Mouse (Mus musculus) embryonic facial prominence, embryonic 12.5 days (tissue): Measurements from ENCODE around the gene Exoc5. TPM values are rescaled to one million over a fixed set of nuclear protein-coding genes. Genes with fewer than 3 reads are reported as not detected.

Source experiments
- ATAC-seq: fragments of 200-750 bp; cut with Nextera tagmentation; 2 replicates; pipeline ENCODE4 v1.8.0; 2017; ENCODE audit not compliant: insufficient number of reproducible peaks, insufficient read depth, low FRiP score, low TSS enrichment
- H3K27ac ChIP-seq: fragments of 300-500 bp; sonication (generic); 2 replicates; pipeline ENCODE4 v1.5.1; 2016; ENCODE audit warnings: mild to moderate bottlenecking
- H3K27me3 ChIP-seq: fragments of 300-500 bp; sonication (generic); 2 replicates; pipeline ENCODE4 v1.6.1; 2016; ENCODE audit warnings: mild to moderate bottlenecking, moderate library complexity
- H3K36me3 ChIP-seq: fragments of 300-500 bp; sonication (generic); 2 replicates; pipeline ENCODE4 v1.6.1; 2016; ENCODE audit warnings: mild to moderate bottlenecking
- H3K4me1 ChIP-seq: fragments of 300-500 bp; sonication (generic); 2 replicates; pipeline ENCODE4 v1.6.1; 2016
- H3K4me2 ChIP-seq: fragments of 300-500 bp; sonication (generic); replicated peaks from 2 replicates; pipeline ENCODE4 v1.6.1; 2016; ENCODE audit warnings: mild to moderate bottlenecking, moderate library complexity
- H3K4me3 ChIP-seq: fragments of 300-500 bp; sonication (generic); 2 replicates; pipeline ENCODE4 v1.5.1; 2016; ENCODE audit warnings: mild to moderate bottlenecking
- H3K9ac ChIP-seq: fragments of 300-500 bp; sonication (generic); 2 replicates; pipeline ENCODE4 v1.6.1; 2016; ENCODE audit warnings: mild to moderate bottlenecking, moderate library complexity
- H3K9me3 ChIP-seq: fragments of 300-500 bp; sonication (generic); 2 replicates; pipeline ENCODE4 v1.6.1; 2016; ENCODE audit warnings: mild to moderate bottlenecking, moderate library complexity
- WGBS: fragments of 180-500 bp; shearing (Covaris S2); methylation state at CpG from one replicate; pipeline ENCODE4 v1.1.7; 2016; 5-methylcytosine and 5-hydroxymethylcytosine counted together
- polyA plus RNA-seq: library from polyadenylated mRNA; unstranded; fragments of >200 nt; fragmentation: Nextera tagmentation; extraction: Ambion mirVana; gene quantifications from 2 replicates; pipeline ENCODE4 v1.2.1, GENCODE M21; 2016

Exoc5 gene
- polyA plus RNA-seq, 1 experiment from 2014 or later: 62.1 TPM

DNA sequence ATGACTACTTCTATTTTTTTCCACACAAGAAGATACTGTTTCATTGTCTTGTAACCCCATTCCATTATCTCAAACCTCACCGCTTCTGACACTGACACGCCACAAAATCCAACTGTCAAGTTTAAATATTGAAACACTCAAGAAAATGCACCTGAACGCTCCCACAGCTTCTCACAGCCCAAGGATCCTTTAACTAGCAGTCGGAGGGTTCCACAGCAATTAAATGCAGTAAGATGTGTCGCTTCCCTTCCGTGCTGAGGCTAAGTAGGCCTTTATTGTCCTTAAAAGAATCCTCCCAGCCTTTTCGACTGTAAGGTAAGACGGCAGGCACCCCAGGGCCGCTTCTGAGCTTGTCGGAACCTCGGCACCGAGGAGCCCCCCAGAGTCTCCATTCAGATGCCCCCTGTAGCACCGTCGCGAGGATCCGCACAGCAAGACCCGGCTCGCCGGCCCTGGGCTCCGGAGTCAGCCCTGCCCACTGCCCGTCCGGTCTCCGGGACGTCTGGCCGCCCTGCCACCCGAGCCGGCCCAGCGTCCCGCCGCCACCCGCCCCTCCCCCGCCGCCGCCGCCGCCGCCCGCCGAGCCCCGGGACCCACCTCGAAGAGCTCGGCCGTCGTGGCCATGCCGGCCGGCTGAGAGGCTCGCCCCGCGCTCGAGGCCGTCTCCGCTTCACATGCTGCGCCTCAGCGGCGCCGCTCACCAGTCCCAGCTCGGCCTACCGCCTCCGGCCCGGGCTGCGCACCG lies 752 bp downstream of the Exoc5 start, which contains the start of gene Ap5m1:
Gene Ap5m1 (plus strand): TSS at position 569 of the 745 bp plus-strand sequence.
- Histone ChIP-seq H3K27me3 (no peaks in the 10 kb centered on the region), H3K9me3 (no peaks in the 10 kb centered on the region), H3K27ac (peak within 1 kb of the TSS; percentile 98), H3K4me3 (peak within 1 kb of the TSS; percentile 92), H3K4me2 (peak within 1 kb of the TSS; percentile 66), H3K9ac (peak within 1 kb of the TSS; percentile 94), H3K4me1 (peaks cover 17% of the 10 kb centered on the region), H3K36me3 (no peaks in the 10 kb centered on the region)
- ATAC-seq: peak; percentile 19
- under 1% methylated on average over 58 of the region's 62 CpGs for WGBS

DNA sequence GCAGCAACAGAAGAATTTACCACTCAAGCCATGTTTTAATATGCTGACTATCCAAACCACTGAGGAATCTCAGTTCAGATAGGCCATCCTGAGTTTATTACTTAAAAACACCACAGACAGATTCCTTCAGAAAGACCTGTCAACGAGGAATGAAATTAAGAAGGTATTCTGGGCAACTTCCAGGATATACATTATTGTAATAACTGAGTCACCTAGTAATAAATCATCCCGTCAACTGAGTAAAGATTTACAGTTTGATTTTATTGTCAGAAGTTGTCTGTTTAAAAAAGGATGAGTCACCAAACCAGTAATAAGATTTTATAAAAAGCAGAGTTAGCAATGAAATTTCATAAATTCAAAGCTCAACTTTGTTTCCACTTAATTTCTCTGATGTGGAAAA lies 2.6 kb downstream of the Exoc5 start:
- peaks cover 17% of the 10 kb centered on the region for H3K4me1 ChIP-seq
- H3K4me3 ChIP-seq: no peak overlapping the region
- H3K36me3 ChIP-seq: no peaks in the 10 kb centered on the region
- H3K4me2 ChIP-seq: no peak overlapping the region
- no peaks in the 10 kb centered on the region for H3K9me3 ChIP-seq
- ATAC-seq: no peak
- WGBS: 79% methylated on average over 2 of the region's 2 CpGs
- no peak overlapping the region for H3K27ac ChIP-seq
- H3K9ac ChIP-seq: no peak overlapping the region
- no peaks in the 10 kb centered on the region for H3K27me3 ChIP-seq

DNA sequence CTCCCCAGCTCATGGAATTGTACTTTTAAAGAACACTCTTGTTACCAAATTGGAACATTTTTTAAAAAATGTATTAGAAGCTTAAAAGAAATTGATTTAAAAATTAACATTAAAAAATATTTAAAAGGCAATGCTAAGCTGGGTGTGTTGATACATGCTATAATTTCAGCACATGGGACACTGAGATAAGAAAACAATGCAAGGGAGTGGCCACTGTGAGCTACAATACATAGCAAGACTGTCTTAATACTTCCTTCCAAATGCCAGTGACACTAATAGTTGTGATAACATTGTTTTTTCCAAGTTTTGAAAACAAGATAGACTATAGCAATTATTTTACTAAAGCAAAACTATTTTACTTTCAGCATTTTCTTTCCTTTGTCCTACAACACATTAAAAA lies 17.0 kb downstream of the Exoc5 start:
- no peaks in the 10 kb centered on the region for H3K4me1 ChIP-seq
- H3K27ac ChIP-seq: no peak overlapping the region
- no peak overlapping the region for H3K9ac ChIP-seq
- no peaks in the 10 kb centered on the region for H3K9me3 ChIP-seq
- ATAC-seq: no peak
- no peak overlapping the region for H3K4me3 ChIP-seq
- peaks cover 7% of the 10 kb centered on the region for H3K36me3 ChIP-seq
- H3K27me3 ChIP-seq: no peaks in the 10 kb centered on the region
- H3K4me2 ChIP-seq: no peak overlapping the region

DNA sequence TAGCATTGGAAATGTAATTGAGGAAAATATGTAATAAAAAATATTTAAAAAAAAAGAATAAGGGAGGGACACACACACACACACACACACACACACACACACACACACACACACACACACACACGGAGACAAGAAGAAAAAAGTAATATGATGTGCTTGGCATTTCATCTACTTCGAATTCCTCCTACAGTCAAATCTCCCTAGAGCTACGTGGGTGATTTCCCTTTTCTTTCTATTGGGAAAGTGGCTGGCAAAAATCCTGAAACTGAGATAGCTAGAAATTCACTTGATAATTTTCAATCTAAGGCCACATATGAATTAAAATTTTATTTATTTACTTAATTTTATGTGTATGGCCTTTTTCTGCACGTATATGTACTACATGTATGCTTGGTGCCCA lies 20.8 kb downstream of the Exoc5 start:
- peaks cover 7% of the 10 kb centered on the region for H3K36me3 ChIP-seq
- no peak overlapping the region for H3K9ac ChIP-seq
- H3K9me3 ChIP-seq: no peaks in the 10 kb centered on the region
- H3K27me3 ChIP-seq: no peaks in the 10 kb centered on the region
- 96% methylated on average over 4 of the region's 4 CpGs for WGBS
- H3K4me3 ChIP-seq: no peak overlapping the region
- H3K4me2 ChIP-seq: no peak overlapping the region
- ATAC-seq: no peak
- H3K4me1 ChIP-seq: no peaks in the 10 kb centered on the region
- no peak overlapping the region for H3K27ac ChIP-seq

DNA sequence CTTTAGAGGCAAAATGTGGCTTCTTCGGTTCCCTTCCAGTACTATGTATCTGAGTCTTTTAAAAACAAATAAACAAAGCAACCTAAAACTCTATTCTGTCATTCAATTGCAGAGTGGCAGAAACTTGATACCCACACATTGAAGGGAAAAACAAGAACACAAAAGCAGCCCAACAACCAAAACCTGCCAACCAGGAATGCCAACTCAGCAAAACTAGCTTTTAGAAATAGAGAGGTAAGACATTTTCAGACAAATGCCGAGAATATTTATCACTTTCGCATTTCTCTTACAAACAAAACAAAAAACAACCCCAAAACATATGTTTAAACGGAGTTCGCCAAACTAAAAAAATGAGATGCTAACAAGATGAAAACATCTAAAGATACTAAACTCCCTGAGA lies 37.5 kb downstream of the Exoc5 start:
- H3K9ac ChIP-seq: no peak overlapping the region
- 88% methylated on average over 5 of the region's 5 CpGs for WGBS

DNA sequence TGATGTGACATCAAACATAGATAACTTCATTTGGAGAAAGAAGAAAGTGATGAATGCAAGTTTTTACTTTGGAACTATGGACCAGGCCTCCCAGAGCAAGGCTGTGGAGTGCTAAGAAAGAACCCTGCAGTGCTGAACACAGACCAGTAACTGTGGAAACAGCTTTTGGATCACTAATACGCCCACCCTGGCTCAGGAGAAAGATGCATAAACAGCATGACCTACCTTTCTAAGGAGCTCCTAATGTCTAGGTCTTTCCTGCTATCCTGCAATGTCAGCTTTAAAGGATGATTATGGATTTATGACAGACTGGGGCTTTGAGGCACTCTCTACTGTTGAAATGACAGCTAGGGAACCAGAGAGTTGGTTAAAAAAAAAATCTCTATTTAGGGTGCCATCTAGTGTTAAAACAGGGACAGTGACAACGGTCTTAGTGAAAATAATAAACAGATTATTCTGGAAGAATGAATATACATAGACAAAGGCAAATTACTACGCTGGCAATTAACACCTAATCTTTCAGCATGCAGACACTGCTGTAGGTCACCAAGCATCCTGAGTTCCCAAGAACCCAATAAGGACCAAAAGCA lies 38.6 kb downstream of the Exoc5 start:
- Histone ChIP-seq H3K4me3 (no peak overlapping the region), H3K27ac (no peak overlapping the region), H3K9ac (no peak overlapping the region), H3K4me1 (no peaks in the 10 kb centered on the region), H3K36me3 (peaks cover 11% of the 10 kb centered on the region), H3K27me3 (no peaks in the 10 kb centered on the region), H3K9me3 (no peaks in the 10 kb centered on the region), H3K4me2 (no peak overlapping the region)
- no peak for ATAC-seq
- 79% methylated on average over 3 of the region's 3 CpGs for WGBS

More for the DNA sequence above, 37.5 kb downstream of the Exoc5 start:
- H3K4me2 ChIP-seq: no peak overlapping the region
- H3K27ac ChIP-seq: no peak overlapping the region
- peaks cover 11% of the 10 kb centered on the region for H3K36me3 ChIP-seq
- no peaks in the 10 kb centered on the region for H3K27me3 ChIP-seq
- no peaks in the 10 kb centered on the region for H3K4me1 ChIP-seq
- no peak overlapping the region for H3K4me3 ChIP-seq
- no peak for ATAC-seq
- H3K9me3 ChIP-seq: no peaks in the 10 kb centered on the region

DNA sequence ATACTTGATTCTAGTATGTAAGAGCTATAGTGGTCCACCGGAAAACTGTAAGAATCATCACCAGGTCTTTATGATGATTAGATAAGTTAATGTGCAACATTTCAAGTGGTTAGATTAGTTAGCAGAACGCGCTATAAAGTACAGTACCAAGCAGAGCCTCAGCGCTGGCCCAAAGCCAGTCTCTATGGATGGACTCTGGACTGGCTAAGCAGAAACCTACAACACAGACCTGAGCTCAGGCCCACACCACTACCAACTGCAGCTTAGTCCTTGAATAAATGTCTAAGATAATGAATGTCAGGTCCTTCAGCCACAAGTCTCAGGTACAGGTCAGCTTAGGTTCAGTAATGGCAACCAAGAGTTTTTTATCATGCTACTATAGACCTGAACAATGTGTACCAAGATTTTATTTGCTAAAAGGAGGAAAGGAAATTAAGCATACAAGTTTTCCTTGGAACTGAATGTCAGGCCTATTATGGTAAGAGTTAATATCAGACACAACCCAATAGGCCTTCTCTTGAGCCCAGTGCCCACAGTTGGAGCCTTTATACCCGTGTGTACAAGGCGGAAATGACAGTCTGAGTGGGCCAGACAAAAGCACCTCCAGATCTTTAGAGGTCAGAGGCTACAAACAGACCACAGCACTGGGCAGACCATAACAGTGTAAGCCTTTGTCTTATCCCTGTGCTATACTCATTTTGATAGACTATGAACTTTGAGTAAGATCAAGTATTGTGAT lies 39.2 kb downstream of the Exoc5 start:
- Histone ChIP-seq H3K4me3 (no peak overlapping the region), H3K4me2 (no peak overlapping the region), H3K27me3 (no peaks in the 10 kb centered on the region), H3K9me3 (no peaks in the 10 kb centered on the region), H3K4me1 (no peaks in the 10 kb centered on the region), H3K9ac (no peak overlapping the region), H3K27ac (no peak overlapping the region), H3K36me3 (peaks cover 9% of the 10 kb centered on the region)
- no peak for ATAC-seq
- 90% methylated on average over 6 of the region's 6 CpGs for WGBS

DNA sequence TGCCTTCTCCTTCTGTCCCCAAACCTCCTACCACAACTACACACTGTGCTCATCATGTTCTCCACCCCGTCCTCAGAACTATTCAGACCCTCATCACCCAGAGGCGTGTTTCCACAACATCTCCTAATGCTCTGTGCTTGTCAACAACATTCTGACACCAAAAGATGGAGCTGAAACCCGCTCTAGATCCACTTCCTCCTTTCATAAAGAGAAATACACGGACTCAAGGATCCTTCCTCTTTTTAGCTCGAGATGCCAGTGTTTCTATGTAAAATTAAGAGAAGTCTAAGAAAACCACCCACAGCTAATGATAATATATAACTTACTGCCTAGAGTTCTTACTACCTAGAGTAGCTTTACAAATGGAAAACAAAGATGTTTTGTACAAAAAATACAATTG lies 46.7 kb downstream of the Exoc5 start:
- Histone ChIP-seq H3K36me3 (peaks cover 18% of the 10 kb centered on the region), H3K9me3 (no peaks in the 10 kb centered on the region), H3K9ac (no peak overlapping the region), H3K4me1 (no peaks in the 10 kb centered on the region), H3K27ac (no peak overlapping the region), H3K27me3 (no peaks in the 10 kb centered on the region), H3K4me3 (no peak overlapping the region), H3K4me2 (no peak overlapping the region)
- no peak for ATAC-seq
- 91% methylated on average over 5 of the region's 5 CpGs for WGBS

DNA sequence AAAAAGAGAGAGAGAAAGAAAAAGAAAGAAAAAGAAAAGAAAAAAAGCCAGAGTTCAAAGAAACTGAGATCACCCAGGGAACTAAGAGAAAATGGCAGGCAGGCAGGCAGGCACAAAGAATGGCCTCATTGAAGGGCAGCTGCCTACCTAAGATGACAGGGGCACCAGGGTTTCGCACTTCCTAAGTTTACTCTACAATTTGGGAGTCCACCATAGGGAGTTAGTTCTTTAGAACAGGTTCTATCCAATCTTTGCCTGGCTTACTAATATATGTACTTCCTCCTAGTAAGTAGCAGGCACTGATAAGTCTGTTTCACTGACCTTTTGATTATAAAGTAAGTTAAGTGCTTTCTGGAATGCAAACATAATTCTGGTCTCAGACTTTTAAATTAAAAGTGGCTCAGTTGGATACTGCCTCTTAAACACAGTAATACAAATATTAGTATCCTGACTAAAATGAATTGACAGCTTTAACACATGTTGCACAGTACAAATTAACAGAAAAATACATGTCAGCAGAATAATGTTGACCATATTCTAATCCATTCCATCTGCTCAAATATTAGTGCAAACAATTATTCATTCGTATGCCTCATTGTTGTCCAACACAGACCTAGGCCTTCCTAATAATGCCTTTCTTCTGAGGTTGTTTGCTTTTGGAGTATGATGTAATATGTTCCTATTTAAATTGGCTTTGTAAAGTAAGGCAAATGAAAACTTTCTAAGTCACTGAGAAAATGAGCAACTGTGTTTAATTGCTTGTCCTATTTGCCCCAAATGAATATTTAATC lies 57.9 kb downstream of the Exoc5 start:
- Histone ChIP-seq H3K4me2 (no peak overlapping the region), H3K4me3 (no peak overlapping the region), H3K36me3 (no peaks in the 10 kb centered on the region), H3K27me3 (no peaks in the 10 kb centered on the region), H3K4me1 (no peaks in the 10 kb centered on the region), H3K9me3 (no peaks in the 10 kb centered on the region), H3K27ac (no peak overlapping the region), H3K9ac (no peak overlapping the region)
- ATAC-seq: no peak
- WGBS: 82% methylated on average over 2 of the region's 2 CpGs

DNA sequence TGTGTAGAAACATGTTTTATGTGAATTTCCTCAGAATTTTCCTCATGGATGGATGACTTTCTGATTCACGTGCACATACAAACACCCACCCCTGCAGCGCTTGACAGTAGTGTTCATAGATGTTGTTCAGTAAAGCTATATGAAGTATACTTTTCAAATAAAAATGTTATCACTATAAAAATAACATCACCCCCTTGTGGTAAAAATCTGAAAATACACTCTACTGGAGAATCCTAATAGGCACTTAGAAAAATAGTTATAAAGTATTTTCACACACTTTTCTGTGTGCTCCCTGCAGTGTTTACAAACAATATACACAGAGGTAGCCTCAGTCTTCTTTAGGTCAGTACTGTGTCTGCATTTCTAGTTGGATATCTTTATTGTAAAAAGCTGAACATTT lies 58.5 kb downstream of the Exoc5 start:
- Histone ChIP-seq H3K27me3 (no peaks in the 10 kb centered on the region), H3K4me1 (no peaks in the 10 kb centered on the region), H3K9ac (no peak overlapping the region), H3K4me2 (no peak overlapping the region), H3K9me3 (no peaks in the 10 kb centered on the region), H3K4me3 (no peak overlapping the region), H3K36me3 (no peaks in the 10 kb centered on the region), H3K27ac (no peak overlapping the region)
- ATAC-seq: no peak
- 92% methylated on average over 2 of the region's 2 CpGs for WGBS

DNA sequence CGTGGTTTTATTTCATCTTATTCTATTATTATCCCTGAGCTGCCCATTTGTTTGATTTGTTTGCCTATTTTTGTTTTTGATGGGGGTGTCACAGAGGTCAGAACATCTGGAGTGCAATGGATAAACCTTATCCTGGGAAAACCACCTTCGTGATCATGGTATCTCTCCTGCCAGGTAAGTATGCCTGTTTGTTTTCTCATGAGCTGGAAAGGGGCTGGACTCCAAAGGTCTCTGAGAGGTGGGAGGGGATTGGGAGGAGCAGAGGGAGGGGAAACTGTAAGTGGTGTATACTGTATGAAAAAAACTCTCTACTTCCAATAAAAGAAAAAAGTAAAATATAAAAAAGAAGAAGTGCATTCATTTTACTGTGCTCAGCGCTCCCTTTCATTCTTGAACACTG lies 64.8 kb downstream of the Exoc5 start:
- no peak overlapping the region for H3K4me3 ChIP-seq
- H3K4me1 ChIP-seq: no peaks in the 10 kb centered on the region
- no peaks in the 10 kb centered on the region for H3K9me3 ChIP-seq
- WGBS: 80% methylated on average over 3 of the region's 3 CpGs
- H3K4me2 ChIP-seq: no peak overlapping the region
- H3K27me3 ChIP-seq: no peaks in the 10 kb centered on the region
- H3K36me3 ChIP-seq: no peaks in the 10 kb centered on the region
- no peak for ATAC-seq
- no peak overlapping the region for H3K9ac ChIP-seq
- H3K27ac ChIP-seq: no peak overlapping the region
